Mouse (Mus musculus) spleen, adult 2 months (tissue): ENCODE data around the gene Cilp.

Experiments
- CTCF ChIP-seq: fragments of 200-500 bp; IDR thresholded peaks from 2 replicates; pipeline ENCODE4 v1.5.1; 2011; ENCODE audit warnings: mild to moderate bottlenecking, inconsistent platforms; ENCODE audit not compliant: insufficient read depth, insufficient read length, insufficient replicate concordance; ENCODE audit errors: extremely low read depth
- POLR2A ChIP-seq: fragments of 200-500 bp; IDR thresholded peaks from 2 replicates; pipeline ENCODE4 v1.6.1; 2011; ENCODE audit warnings: low read depth, low read length, inconsistent platforms

- TF ChIP-seq POLR2A (no peak), CTCF (no peak)
Observed at GRCm38 (mm10) chr9:65294716-65295378, 29.9 kb downstream of the Cilp start.
